Mouse (Mus musculus) forebrain, postnatal 0 days (tissue): Measurements from ENCODE around the gene Muc2. TPM values are rescaled to one million over a fixed set of nuclear protein-coding genes. Genes with fewer than 3 reads are reported as not detected.
A peak's percentile ranks its signal among the peaks of the same experiment; 100 is the strongest.

Source experiments
- ATAC-seq: fragments of 200-750 bp; cut with Nextera tagmentation; 2 replicates; pipeline ENCODE4 v1.8.0; 2017; ENCODE audit warnings: mild to moderate bottlenecking, moderate library complexity
- DNase-seq: peaks from one replicate; pipeline ENCODE4 v3.0.0-alpha.2; 2015
- H3K27ac ChIP-seq: fragments of 300-500 bp; sonication (generic); 2 replicates; pipeline ENCODE4 v1.5.1; 2014; ENCODE audit warnings: low read depth, mild to moderate bottlenecking, antibody characterized with exemption, low read length, moderate library complexity, mixed read lengths
- H3K27me3 ChIP-seq: fragments of 300-500 bp; sonication (generic); 2 replicates; pipeline ENCODE4 v1.6.1; 2014; ENCODE audit warnings: mild to moderate bottlenecking, low read length, mixed read lengths; ENCODE audit not compliant: insufficient read depth
- H3K36me3 ChIP-seq: fragments of 300-500 bp; sonication (generic); 2 replicates; pipeline ENCODE4 v1.6.1; 2014; ENCODE audit warnings: mild to moderate bottlenecking, moderate library complexity; ENCODE audit not compliant: insufficient read depth
- H3K4me1 ChIP-seq: fragments of 300-500 bp; sonication (generic); 2 replicates; pipeline ENCODE4 v1.6.1; 2014; ENCODE audit warnings: antibody characterized with exemption; ENCODE audit not compliant: insufficient read depth
- H3K4me2 ChIP-seq: fragments of 300-500 bp; sonication (generic); 2 replicates; pipeline ENCODE4 v1.6.1; 2014; ENCODE audit warnings: low read depth, mild to moderate bottlenecking, moderate library complexity
- H3K4me3 ChIP-seq: fragments of 300-500 bp; sonication (generic); 2 replicates; pipeline ENCODE4 v1.5.1; 2014; ENCODE audit warnings: low read depth, low read length, mixed read lengths
- H3K9ac ChIP-seq: fragments of 300-500 bp; sonication (generic); 2 replicates; pipeline ENCODE4 v1.6.1; 2014; ENCODE audit warnings: mild to moderate bottlenecking
- H3K9me3 ChIP-seq: fragments of 300-500 bp; sonication (generic); 2 replicates; pipeline ENCODE4 v1.6.1; 2016; ENCODE audit warnings: low read length
- CTCF ChIP-seq: sonication (generic); IDR thresholded peaks from 2 replicates; pipeline ENCODE4 v1.5.1; 2016; ENCODE audit warnings: antibody characterized with exemption, control low read depth, low read depth
- WGBS: fragments of 180-500 bp; shearing (Covaris S2); extraction: QIAGEN DNeasy Blood & Tissue Kit; methylation state at CpG from one replicate; pipeline ENCODE4 v1.1.7; 2014; 5-methylcytosine and 5-hydroxymethylcytosine counted together
- polyA plus RNA-seq: library from polyadenylated mRNA; unstranded; fragments of >200 nt; fragmentation: Nextera tagmentation; extraction: Ambion mirVana; gene quantifications from 2 replicates; pipeline ENCODE4 v1.2.1, GENCODE M21; 2015
- total RNA-seq: library from RNA; depleted of rRNA; stranded (reverse); fragments of >200 nt; gene quantifications from 2 replicates; pipeline ENCODE4 v1.2.3, GENCODE M21; 2014

The Muc2 gene
- total and polyA plus RNA-seq, 2 experiments from 2014 or later = 0.08 to 0.38 TPM

DNA sequence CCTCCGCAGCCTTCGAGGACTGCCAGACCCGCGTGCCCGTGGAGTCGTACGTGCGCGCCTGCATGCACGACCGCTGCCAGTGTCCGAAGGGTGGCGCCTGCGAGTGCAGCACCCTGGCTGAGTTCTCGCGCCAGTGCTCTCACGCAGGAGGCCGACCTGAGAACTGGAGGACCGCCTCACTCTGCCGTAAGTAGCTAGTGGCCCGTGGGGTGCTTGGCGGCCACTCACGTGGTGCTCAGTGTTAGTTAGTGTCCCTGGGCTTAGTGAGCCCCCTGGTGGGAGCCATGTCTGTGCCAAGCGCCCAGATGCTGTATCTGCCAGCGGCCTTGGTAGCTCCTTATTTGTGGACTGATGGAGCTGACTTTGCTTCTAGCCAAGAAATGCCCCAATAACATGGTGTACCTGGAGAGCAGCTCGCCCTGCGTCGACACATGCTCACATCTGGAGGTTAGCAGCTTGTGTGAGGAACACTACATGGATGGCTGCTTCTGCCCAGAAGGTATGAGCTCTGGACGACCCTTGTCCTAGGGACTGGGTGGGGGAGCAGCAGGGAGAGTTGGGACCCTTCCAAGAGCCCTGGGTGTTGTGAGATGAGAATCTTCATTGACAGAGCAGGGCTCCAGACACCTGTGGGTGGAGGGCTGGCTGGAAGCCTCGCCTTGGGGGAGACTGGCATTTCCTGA, 3.6 kb downstream of the Muc2 start:
- ATAC-seq = no peak
- DNase-seq = no peak
- H3K4me3 ChIP-seq = no peak overlapping the region

DNA sequence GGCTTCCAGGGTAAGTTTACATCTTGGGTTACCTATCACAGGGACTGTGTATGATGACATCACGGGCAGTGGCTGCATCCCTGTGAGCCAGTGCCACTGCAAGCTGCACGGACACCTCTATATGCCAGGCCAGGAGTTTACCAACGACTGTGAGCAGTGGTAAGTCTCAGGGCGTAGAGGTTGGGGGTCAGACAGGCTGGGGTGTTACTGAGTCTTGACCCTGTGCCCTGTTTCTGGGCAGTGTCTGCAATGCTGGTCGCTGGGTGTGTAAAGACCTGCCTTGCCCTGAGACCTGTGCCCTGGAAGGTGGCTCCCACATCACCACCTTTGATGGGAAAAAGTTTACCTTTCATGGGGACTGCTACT, 4.1 kb downstream of the Muc2 start:
- ATAC-seq (no peak), DNase-seq (no peak)
- no peak overlapping the region for H3K9ac ChIP-seq
- no peak overlapping the region for H3K4me2 ChIP-seq
- H3K27ac ChIP-seq = no peak overlapping the region
- TF ChIP-seq CTCF = no peak
- H3K4me1 ChIP-seq = no peaks in the 10 kb centered on the region
- no peaks in the 10 kb centered on the region for H3K27me3 ChIP-seq
- H3K9me3 ChIP-seq = no peaks in the 10 kb centered on the region
- H3K4me3 ChIP-seq = no peak overlapping the region
- WGBS = 84% methylated on average over 5 of the region's 5 CpGs
- H3K36me3 ChIP-seq = no peaks in the 10 kb centered on the region

More for the DNA sequence above, 3.6 kb downstream of the Muc2 start:
- Histone ChIP-seq H3K27me3 (no peaks in the 10 kb centered on the region), H3K9me3 (no peaks in the 10 kb centered on the region), H3K36me3 (no peaks in the 10 kb centered on the region), H3K4me1 (no peaks in the 10 kb centered on the region), H3K4me2 (peak overlapping the region; percentile 24), H3K27ac (no peak overlapping the region), H3K9ac (no peak overlapping the region)
- peak; percentile 16; the same call in 1 of the 2 replicates for TF ChIP-seq CTCF
- WGBS = 59% methylated on average over 30 of the region's 30 CpGs

DNA sequence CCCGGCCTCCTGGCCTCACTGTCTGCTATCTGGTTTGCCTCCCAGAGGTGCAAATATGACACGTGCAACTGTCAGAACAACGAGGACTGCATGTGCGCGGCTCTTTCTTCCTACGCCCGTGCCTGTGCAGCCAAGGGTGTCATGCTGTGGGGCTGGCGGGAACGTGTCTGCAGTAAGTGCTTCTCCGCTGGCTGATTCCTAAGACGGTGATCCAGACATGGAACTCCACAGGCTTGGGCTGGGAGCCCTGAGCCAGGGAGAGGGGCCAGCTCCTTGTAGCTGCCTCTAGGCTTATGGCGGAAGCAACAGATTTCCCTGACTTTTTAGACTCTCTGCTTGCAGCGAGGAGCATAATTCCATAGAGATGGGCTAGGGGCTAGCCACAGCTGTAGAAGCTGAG, 6.4 kb downstream of the Muc2 start:
- no peak overlapping the region for H3K9ac ChIP-seq
- H3K4me2 ChIP-seq = no peak overlapping the region
- no peak overlapping the region for H3K4me3 ChIP-seq
- DNase-seq = peak; percentile 4
- no peaks in the 10 kb centered on the region for H3K36me3 ChIP-seq
- H3K4me1 ChIP-seq = no peaks in the 10 kb centered on the region
- no peaks in the 10 kb centered on the region for H3K9me3 ChIP-seq
- peak; percentile 34; the same call in 1 of the 2 replicates for ATAC-seq
- no peak for TF ChIP-seq CTCF
- WGBS = 80% methylated on average over 13 of the region's 13 CpGs
- no peaks in the 10 kb centered on the region for H3K27me3 ChIP-seq
- no peak overlapping the region for H3K27ac ChIP-seq

- ATAC-seq = no peak
- no peaks in the 10 kb centered on the region for H3K9me3 ChIP-seq
- 87% methylated on average over 8 of the region's 8 CpGs for WGBS
These were observed 9.5 kb downstream of the Muc2 start for GRCm38 (mm10) chr7:141699556-141700220.

DNA sequence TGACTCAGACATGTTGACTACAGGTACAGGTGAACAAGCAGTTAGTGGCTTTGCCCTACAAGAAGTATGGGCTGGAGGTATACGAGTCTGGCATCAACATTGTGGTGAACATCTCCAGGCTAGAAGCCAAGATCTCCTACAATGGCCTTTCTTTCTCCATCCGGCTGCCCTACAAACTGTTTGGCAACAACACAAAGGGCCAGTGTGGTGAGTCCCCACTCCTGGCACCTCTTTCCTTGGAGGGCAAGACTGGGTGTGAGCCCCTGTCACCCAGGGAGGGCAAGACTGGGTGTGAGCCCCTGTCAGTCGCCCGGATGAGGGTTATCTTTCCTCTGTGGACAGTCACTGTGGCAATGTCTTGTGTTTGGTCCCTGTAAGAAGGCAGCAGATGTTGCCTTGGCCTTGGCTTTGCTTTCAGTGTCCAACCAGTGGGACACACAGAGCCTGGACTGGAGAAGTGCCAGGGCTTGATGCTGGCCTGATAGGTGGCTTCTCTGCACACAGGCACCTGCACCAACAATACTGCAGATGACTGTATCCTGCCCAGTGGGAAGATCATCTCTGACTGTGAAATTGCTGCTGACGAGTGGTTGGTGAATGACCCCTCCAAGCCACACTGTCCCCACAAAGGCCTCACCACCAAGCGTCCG, 57.4 kb downstream of the Muc2 start:
- H3K9me3 ChIP-seq = no peaks in the 10 kb centered on the region
- DNase-seq (no peak), ATAC-seq (no peak)
- WGBS = 72% methylated on average over 7 of the region's 7 CpGs
- no peak for TF ChIP-seq CTCF
- no peak overlapping the region for H3K4me2 ChIP-seq
- no peaks in the 10 kb centered on the region for H3K4me1 ChIP-seq
- no peaks in the 10 kb centered on the region for H3K36me3 ChIP-seq
- H3K27me3 ChIP-seq = no peaks in the 10 kb centered on the region
- no peak overlapping the region for H3K27ac ChIP-seq
- H3K4me3 ChIP-seq = no peak overlapping the region
- H3K9ac ChIP-seq = no peak overlapping the region

More at GRCm38 (mm10) chr7:141699556-141700220, 9.5 kb downstream of the Muc2 start:
- H3K27ac ChIP-seq = no peak overlapping the region
- no peak overlapping the region for H3K4me2 ChIP-seq
- TF ChIP-seq CTCF = no peak
- no peak overlapping the region for H3K4me3 ChIP-seq
- H3K36me3 ChIP-seq = no peaks in the 10 kb centered on the region
- H3K27me3 ChIP-seq = no peaks in the 10 kb centered on the region
- no peak for DNase-seq
- no peaks in the 10 kb centered on the region for H3K4me1 ChIP-seq
- no peak overlapping the region for H3K9ac ChIP-seq

- Histone ChIP-seq H3K27me3 (no peaks in the 10 kb centered on the region), H3K9ac (no peak overlapping the region), H3K4me2 (no peak overlapping the region), H3K36me3 (no peaks in the 10 kb centered on the region), H3K4me3 (no peak overlapping the region), H3K9me3 (no peaks in the 10 kb centered on the region), H3K4me1 (no peaks in the 10 kb centered on the region), H3K27ac (no peak overlapping the region)
- DNase-seq (no peak), ATAC-seq (no peak)
- no peak for TF ChIP-seq CTCF
- WGBS = 79% methylated on average over 6 of the region's 6 CpGs
These were observed 62.4 kb downstream of the Muc2 start for GRCm38 (mm10) chr7:141752513-141752912.

GRCm38 (mm10) chr7:141755831-141756230, 65.7 kb downstream of the Muc2 start:
- no peaks in the 10 kb centered on the region for H3K36me3 ChIP-seq
- no peaks in the 10 kb centered on the region for H3K9me3 ChIP-seq
- no peak overlapping the region for H3K27ac ChIP-seq
- peak; percentile 84 for TF ChIP-seq CTCF
- DNase-seq (peak; percentile 82), ATAC-seq (peak; percentile 40; the same call in 1 of the 2 replicates)
- H3K4me3 ChIP-seq = no peak overlapping the region
- H3K4me1 ChIP-seq = no peaks in the 10 kb centered on the region
- H3K9ac ChIP-seq = no peak overlapping the region
- H3K4me2 ChIP-seq = no peak overlapping the region
- H3K27me3 ChIP-seq = no peaks in the 10 kb centered on the region
- 49% methylated on average over 4 of the region's 4 CpGs for WGBS
